Mouse (Mus musculus) liver, adult 2 months (tissue): ENCODE data around the gene Hspa12b. TPM values are rescaled to one million over a fixed set of nuclear protein-coding genes. Genes with fewer than 3 reads are reported as not detected.

Experiments used
- DNase-seq: peaks from one replicate; pipeline ENCODE4 v3.0.0-alpha.2; 2011; ENCODE audit warnings: low read depth, low spot score; ENCODE audit errors: extremely low read depth
- H3K27ac ChIP-seq: fragments of 200-500 bp; replicated peaks from 2 replicates; pipeline ENCODE4 v1.5.1; 2012; ENCODE audit warnings: low read depth, mild to moderate bottlenecking, control low read depth, inconsistent platforms, low read length; ENCODE audit not compliant: insufficient read depth
- H3K27me3 ChIP-seq: fragments of 200-500 bp; 2 replicates; pipeline ENCODE4 v1.6.1; 2012; ENCODE audit warnings: mild to moderate bottlenecking, moderate library complexity, low read length, inconsistent platforms; ENCODE audit not compliant: control insufficient read depth, insufficient read depth
- H3K36me3 ChIP-seq: fragments of 200-500 bp; 2 replicates; pipeline ENCODE4 v1.6.1; 2012; ENCODE audit warnings: low read length, inconsistent platforms; ENCODE audit not compliant: control insufficient read depth, insufficient read depth
- H3K4me1 ChIP-seq: fragments of 200-500 bp; 2 replicates; pipeline ENCODE4 v1.6.1; 2011; ENCODE audit warnings: low read length; ENCODE audit not compliant: control insufficient read depth, insufficient read depth
- H3K4me3 ChIP-seq: fragments of 200-500 bp; 2 replicates; pipeline ENCODE4 v1.5.1; 2011; ENCODE audit warnings: low read depth, mild to moderate bottlenecking, control low read depth, low read length, moderate library complexity; ENCODE audit not compliant: insufficient read depth
- H3K79me2 ChIP-seq: fragments of 200-500 bp; 2 replicates; pipeline ENCODE4 v1.6.1; 2012; ENCODE audit warnings: inconsistent platforms, mild to moderate bottlenecking, low read length, moderate library complexity; ENCODE audit not compliant: control insufficient read depth, insufficient read depth
- H3K9ac ChIP-seq: fragments of 200-500 bp; 2 replicates; pipeline ENCODE4 v1.6.1; 2012; ENCODE audit warnings: low read depth, mild to moderate bottlenecking, control low read depth, inconsistent platforms, low read length
- CTCF ChIP-seq: fragments of 200-500 bp; IDR thresholded peaks from 2 replicates; pipeline ENCODE4 v1.5.1; 2011; ENCODE audit warnings: low read depth, low read length, control low read depth
- POLR2A ChIP-seq: fragments of 200-500 bp; IDR thresholded peaks from 2 replicates; pipeline ENCODE4 v1.6.1; 2011; ENCODE audit warnings: low read length, control low read depth; ENCODE audit not compliant: insufficient read depth; ENCODE audit errors: extremely low read depth
- WGBS: fragments of 180-500 bp; shearing (Covaris S2); methylation state at CpG from one replicate; pipeline ENCODE4 v1.1.7; 2018; 5-methylcytosine and 5-hydroxymethylcytosine counted together
- polyA plus RNA-seq: library from polyadenylated mRNA; depleted of rRNA; stranded (reverse); fragments of >200 nt; gene quantifications from 2 replicates; pipeline ENCODE4 v1.2.3, GENCODE M21; 2012
- total RNA-seq: library from RNA; depleted of rRNA; stranded (reverse); fragments of >200 nt; gene quantifications from 2 replicates; pipeline ENCODE4 v1.2.3, GENCODE M21; 2014

The Hspa12b gene
- total and polyA plus RNA-seq, 2 experiments: 1.0 to 1.1 TPM

DNA sequence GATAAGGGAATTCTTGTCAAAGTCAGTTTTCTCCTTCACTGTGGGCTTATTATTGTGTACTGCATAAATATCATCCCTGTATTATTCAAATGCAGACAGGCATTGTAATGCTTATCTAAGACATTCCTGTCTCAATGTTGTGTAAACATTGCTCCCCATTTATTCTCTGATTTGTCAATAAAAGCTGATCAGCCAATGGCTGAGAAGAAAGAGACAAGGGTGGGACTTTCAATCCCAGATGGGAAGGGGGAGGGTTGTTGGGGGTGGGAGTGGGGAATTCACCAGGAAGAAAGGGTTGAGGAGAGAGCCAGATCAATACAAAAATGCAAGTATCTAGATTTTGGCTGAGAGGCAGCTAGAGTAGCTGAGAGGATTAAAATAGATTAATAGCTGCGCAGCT lies 41.8 kb downstream of the Hspa12b start:
- no peaks in the 10 kb centered on the region for H3K27me3 ChIP-seq
- WGBS: 77% methylated on average over 1 of the region's 1 CpGs

DNA sequence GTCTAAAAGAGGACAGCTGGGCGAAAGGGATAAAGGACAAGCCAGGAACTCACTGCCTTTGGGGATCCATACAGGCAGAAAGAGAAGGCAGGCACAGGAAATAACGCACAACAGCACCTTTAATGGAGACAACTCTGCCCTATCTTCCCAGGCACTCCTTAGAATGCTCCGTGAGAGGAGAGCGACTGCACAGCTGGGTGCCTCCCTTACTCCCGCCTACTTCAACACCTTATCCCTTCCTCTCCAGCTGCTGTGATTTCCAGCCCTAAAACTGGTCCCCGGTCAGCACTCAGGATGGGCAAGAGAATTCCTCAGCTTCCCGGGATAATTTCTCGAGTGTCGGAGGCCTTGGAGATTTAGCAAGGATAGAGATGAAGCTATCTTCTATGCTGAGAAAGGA lies 43.9 kb downstream of the Hspa12b start:
- no peak for DNase-seq
- 46% methylated on average over 9 of the region's 9 CpGs for WGBS
- TF ChIP-seq CTCF: no peak
- TF ChIP-seq POLR2A: no peak
- Histone ChIP-seq H3K27ac (no peak overlapping the region), H3K4me1 (peaks cover 3% of the 10 kb centered on the region; the same call in 1 of the 2 replicates), H3K36me3 (no peaks in the 10 kb centered on the region), H3K4me3 (no peak overlapping the region), H3K79me2 (no peaks in the 10 kb centered on the region), H3K27me3 (no peaks in the 10 kb centered on the region), H3K9ac (no peak overlapping the region)

More for the DNA sequence above, 41.8 kb downstream of the Hspa12b start:
- no peak for DNase-seq
- H3K4me3 ChIP-seq: no peak overlapping the region
- peaks cover 2% of the 10 kb centered on the region; the same call in 1 of the 2 replicates for H3K4me1 ChIP-seq
- H3K36me3 ChIP-seq: no peaks in the 10 kb centered on the region
- H3K79me2 ChIP-seq: no peaks in the 10 kb centered on the region
- no peak for TF ChIP-seq POLR2A
- H3K27ac ChIP-seq: no peak overlapping the region
- no peak overlapping the region for H3K9ac ChIP-seq

DNA sequence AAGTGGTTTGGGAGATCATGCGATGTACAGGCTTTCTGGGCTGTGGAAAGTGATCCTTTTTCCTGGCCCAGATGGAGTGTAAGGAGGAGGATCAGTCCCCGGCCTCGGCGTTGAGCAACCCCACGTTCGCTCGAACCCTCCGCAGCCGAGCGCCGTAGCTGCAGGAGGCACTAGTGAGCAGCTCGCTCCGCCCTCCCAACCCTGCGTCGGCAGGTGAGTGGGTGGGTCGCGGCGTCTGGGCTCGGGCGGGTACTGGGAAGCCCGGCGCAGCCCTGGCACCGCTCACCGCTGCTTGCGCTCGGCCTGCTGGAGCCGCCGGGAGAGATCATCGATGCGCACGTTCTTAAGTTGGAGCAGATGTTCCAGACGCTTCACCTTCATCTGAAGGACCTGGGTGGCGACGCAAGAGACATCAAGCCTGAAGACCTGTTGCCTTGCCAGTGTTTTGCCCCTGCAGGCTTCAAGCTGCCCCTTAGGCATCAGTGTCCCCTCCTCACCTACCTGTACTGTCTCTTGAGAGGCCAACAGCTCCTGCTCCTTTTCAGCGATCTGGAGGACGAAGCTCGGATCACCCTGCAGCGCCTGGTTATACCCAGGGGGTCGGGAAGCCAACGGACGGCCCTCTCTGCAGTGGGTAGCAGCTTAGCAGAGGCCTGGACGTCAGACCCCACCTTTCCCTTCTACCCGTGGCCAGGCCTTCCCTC lies 44.5 kb downstream of the Hspa12b start:
- no peak for DNase-seq
- 21% methylated on average over 43 of the region's 43 CpGs for WGBS

DNA sequence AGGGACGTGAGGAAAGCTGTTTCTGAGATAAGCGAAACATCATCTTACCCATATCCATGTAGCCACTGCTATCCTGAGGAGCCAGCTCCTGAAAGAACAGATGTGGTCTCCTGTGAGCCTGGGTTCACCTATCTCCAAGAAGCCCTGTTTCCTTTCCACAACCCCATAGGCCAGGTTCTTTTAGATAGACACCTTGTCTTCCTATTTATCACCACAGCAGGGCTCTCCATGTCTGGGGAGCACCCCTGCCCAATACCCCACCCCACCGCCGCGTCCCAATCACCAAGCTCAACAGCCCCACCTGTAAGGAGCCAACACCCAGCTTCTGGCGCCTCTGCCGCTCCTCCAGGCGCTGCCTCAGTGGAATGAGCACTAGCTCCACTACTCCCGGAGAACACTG lies 45.2 kb downstream of the Hspa12b start:
- Histone ChIP-seq H3K79me2 (no peaks in the 10 kb centered on the region), H3K36me3 (no peaks in the 10 kb centered on the region), H3K9ac (no peak overlapping the region), H3K4me3 (no peak overlapping the region), H3K27ac (no peak overlapping the region), H3K27me3 (no peaks in the 10 kb centered on the region), H3K4me1 (peaks cover 10% of the 10 kb centered on the region)
- no peak for TF ChIP-seq CTCF
- 67% methylated on average over 9 of the region's 9 CpGs for WGBS
- no peak for DNase-seq

More for the DNA sequence above, 44.5 kb downstream of the Hspa12b start:
- Histone ChIP-seq H3K79me2 (no peaks in the 10 kb centered on the region), H3K4me3 (peak overlapping the region; percentile 1; the same call in 1 of the 2 replicates), H3K9ac (no peak overlapping the region), H3K27me3 (no peaks in the 10 kb centered on the region), H3K36me3 (no peaks in the 10 kb centered on the region), H3K4me1 (peaks cover 6% of the 10 kb centered on the region), H3K27ac (no peak overlapping the region)
- no peak; the same call in 1 of the 2 replicates for TF ChIP-seq CTCF
- TF ChIP-seq POLR2A: no peak

DNA sequence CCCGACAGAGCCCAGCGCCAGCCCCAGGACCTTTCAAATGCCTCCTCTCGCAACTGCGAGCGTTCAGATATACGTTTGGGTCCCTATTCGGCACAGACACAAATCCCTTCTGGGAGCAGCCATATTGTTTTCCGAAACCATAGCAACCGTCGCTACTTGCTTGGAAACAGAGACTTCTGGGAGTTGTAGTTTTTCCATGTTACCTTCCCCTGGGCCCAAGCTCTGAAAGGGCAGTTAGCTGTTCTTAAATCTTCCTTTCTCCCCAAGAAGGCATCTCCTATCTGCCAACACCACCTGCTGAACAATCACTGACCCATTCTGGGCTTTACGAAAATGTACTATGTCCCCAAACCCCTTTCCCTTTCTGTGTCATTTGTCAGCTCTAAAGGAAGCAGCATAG lies 47.6 kb downstream of the Hspa12b start:
- TF ChIP-seq POLR2A: no peak
- TF ChIP-seq CTCF: no peak
- no peaks in the 10 kb centered on the region for H3K27me3 ChIP-seq
- WGBS: 5% methylated on average over 11 of the region's 11 CpGs
- H3K36me3 ChIP-seq: no peaks in the 10 kb centered on the region
- H3K27ac ChIP-seq: no peak overlapping the region
- peak; percentile 82 for DNase-seq
- H3K4me1 ChIP-seq: peaks cover 24% of the 10 kb centered on the region
- H3K9ac ChIP-seq: peak overlapping the region; percentile 63
- peak overlapping the region; percentile 69 for H3K4me3 ChIP-seq
- H3K79me2 ChIP-seq: peaks cover 18% of the 10 kb centered on the region

DNA sequence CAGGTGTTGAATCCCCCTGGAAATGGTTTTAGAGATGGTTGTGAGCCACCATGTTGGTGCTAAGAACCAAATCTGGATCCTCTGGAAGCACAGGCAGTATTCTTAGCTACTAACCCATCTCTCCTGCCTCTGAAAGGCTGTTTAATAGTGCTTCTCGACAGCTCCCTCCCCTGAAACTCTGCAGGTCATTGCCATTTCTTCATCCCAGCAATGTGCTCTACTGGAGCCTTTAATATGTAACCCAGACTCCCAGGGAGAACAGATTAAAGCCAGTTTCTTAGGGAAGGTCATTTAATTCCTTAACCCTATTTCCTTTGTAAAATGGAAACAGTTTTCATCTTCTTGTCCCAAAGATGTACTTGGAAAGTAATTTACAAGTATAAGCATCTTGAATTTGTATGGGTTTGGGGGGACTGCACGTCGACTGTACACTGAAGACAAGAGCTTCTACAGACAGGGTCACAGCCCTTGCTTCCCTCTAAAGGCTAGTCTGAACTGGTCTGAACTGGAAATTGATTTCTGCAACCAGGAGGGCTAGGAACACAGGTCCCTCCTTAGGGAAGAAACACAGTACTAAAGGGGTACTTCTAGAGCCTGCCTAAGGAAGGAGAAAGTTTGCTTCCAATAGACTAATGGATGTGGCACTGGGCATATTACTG lies 48.3 kb downstream of the Hspa12b start:
- no peak for TF ChIP-seq CTCF
- TF ChIP-seq POLR2A: no peak
- peaks cover 18% of the 10 kb centered on the region for H3K79me2 ChIP-seq
- DNase-seq: no peak
- 74% methylated on average over 3 of the region's 3 CpGs for WGBS
- no peak overlapping the region for H3K4me3 ChIP-seq
- no peaks in the 10 kb centered on the region for H3K27me3 ChIP-seq
- peaks cover 24% of the 10 kb centered on the region for H3K4me1 ChIP-seq
- no peak overlapping the region for H3K9ac ChIP-seq
- H3K36me3 ChIP-seq: no peaks in the 10 kb centered on the region
- peak overlapping the region; percentile 80; the same call in 1 of the 2 replicates for H3K27ac ChIP-seq
